In the genomic region with DNA sequence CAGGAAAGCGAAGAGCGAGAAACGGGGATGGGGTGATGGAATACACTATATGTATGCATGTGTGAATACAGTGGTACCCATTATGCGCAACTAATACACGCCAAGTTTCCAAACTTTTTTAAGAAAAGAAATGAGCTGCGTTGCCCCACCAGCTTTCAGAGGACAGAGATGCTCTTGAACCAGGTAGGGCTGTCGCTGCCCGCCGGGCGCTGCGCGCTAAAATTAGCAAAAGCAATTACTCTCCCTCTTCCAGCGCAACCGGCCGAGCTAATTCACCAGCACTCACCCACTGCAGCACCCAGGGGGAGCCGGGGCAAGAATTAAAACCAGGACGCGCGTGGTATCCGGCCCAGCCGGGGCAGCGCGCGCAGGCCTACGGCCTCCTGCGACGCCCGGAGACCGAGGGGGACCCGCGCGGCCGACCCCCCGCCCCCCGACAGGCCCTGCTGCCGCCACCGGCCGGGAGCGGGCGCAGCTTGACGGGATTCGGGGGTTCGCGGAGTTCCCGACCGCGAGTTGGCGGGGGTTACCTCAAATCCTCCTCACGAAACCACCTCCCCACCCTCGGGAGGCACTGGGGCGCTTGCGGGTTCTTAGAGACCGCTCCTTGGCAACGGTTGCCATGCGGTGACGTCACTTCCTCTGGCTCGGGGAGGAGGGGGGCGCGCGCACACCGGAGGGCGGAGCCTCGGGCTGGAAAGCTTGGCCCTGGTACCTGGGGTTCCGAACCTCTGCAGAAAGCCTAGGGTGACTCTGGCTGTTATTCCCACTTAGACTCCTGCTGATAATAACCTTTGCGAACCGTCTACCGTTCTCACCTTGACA, we compare ENCODE assay signal across 8 mouse cellular contexts. TPM values are rescaled to one million over a fixed set of nuclear protein-coding genes. Genes with fewer than 3 reads are reported as not detected.
A peak's percentile ranks its signal among the peaks of the same experiment; 100 is the strongest.
DNase-seq lines count a peak whose midpoint lies in the region; ATAC-seq lines count a peak whose summit lies in the region.

A gene (minus strand): TSS at position 611 of the 825 bp plus-strand sequence.

- H3K4me1 ChIP-seq in hindbrain, embryonic 12.5 days = peaks cover 15% of the 10 kb centered on the region

- DNase-seq in MN1 (ENCODE audit: low spot score) = peak; percentile 84
- DNase-seq in cerebellum, adult 9-10 months = peak; percentile 97
- peak; percentile 90 to 98 for DNase-seq in frontal cortex, adult 2 months (ENCODE audit: extremely low spot score in 1 of 2, low spot score in 1 of 2)
- peak; percentile 97 for DNase-seq in layer of hippocampus, postnatal 14 days (ENCODE audit: low spot score in 2 of 2)
- peak; percentile 97 for DNase-seq in lung, postnatal 14 days
- peak; percentile 92 for DNase-seq in retina, adult 2 months (ENCODE audit: low read depth, low spot score)
- DNase-seq in thymus, postnatal 36 days = peak; percentile 95 to 97

- peak within 1 kb of the TSS; percentile 69 for H3K4me2 ChIP-seq in hindbrain, embryonic 12.5 days (replicated peaks)

- H3K4me3 ChIP-seq in hindbrain, embryonic 12.5 days = peak within 1 kb of the TSS; percentile 90

- 2% methylated on average over 66 of the region's 67 CpGs for WGBS in hindbrain, embryonic 12.5 days

- H3K27ac ChIP-seq in hindbrain, embryonic 12.5 days = peak within 1 kb of the TSS; percentile 92

- peak within 1 kb of the TSS; percentile 95 for H3K9ac ChIP-seq in hindbrain, embryonic 12.5 days

- H3K27me3 ChIP-seq in hindbrain, embryonic 12.5 days = no peaks in the 10 kb centered on the region

- H3K9me3 ChIP-seq in hindbrain, embryonic 12.5 days (replicated peaks) = no peaks in the 10 kb centered on the region

- peak; percentile 94 for ATAC-seq in hindbrain, embryonic 12.5 days (ENCODE audit: low FRiP score)

- peaks cover 8% of the 10 kb centered on the region for H3K36me3 ChIP-seq in hindbrain, embryonic 12.5 days

RNA-seq across cellular contexts. Expression of the gene that starts here (rescaled TPM):
- polyA plus RNA-seq in frontal cortex, adult 2 months (2012; rRNA removed) = 24.0 and 29.0 TPM in 2 replicates
- 60.6 and 62.0 TPM in 2 replicates for polyA plus RNA-seq in hindbrain, embryonic 12.5 days (2016; fragmentation: Nextera tagmentation; extraction: Ambion mirVana)
- total RNA-seq in layer of hippocampus, postnatal 14 days (2021) = 10 to 100 TPM; 31.0 to 31.1 TPM

Comparison
In these comparisons a context has a peak if more than half of its experiments do, and no peak if none do; other contexts are left out.
1. Peak in every context shown above with its lines: DNase-seq, ATAC-seq, H3K4me3 ChIP-seq and H3K27ac ChIP-seq.